Mouse (Mus musculus) hindbrain, embryonic 12.5 days (tissue): Measurements from ENCODE around the gene Rbpj. TPM values are rescaled to one million over a fixed set of nuclear protein-coding genes. Genes with fewer than 3 reads are reported as not detected.

Source experiments
- ATAC-seq: fragments of 200-750 bp; cut with Nextera tagmentation; 2 replicates; pipeline ENCODE4 v1.8.0; 2017; ENCODE audit warnings: moderate TSS enrichment; ENCODE audit not compliant: low FRiP score
- H3K27ac ChIP-seq: fragments of 300-500 bp; sonication (generic); 2 replicates; pipeline ENCODE4 v1.5.1; 2016; ENCODE audit warnings: mild to moderate bottlenecking
- H3K27me3 ChIP-seq: fragments of 300-500 bp; sonication (generic); 2 replicates; pipeline ENCODE4 v1.6.1; 2016; ENCODE audit warnings: mild to moderate bottlenecking
- H3K36me3 ChIP-seq: fragments of 300-500 bp; sonication (generic); 2 replicates; pipeline ENCODE4 v1.6.1; 2016; ENCODE audit warnings: mild to moderate bottlenecking
- H3K4me1 ChIP-seq: fragments of 300-500 bp; sonication (generic); 2 replicates; pipeline ENCODE4 v1.6.1; 2016
- H3K4me2 ChIP-seq: fragments of 300-500 bp; sonication (generic); replicated peaks from 2 replicates; pipeline ENCODE4 v1.6.1; 2016; ENCODE audit warnings: mild to moderate bottlenecking
- H3K4me3 ChIP-seq: fragments of 300-500 bp; sonication (generic); 2 replicates; pipeline ENCODE4 v1.5.1; 2016; ENCODE audit warnings: mild to moderate bottlenecking
- H3K9ac ChIP-seq: fragments of 300-500 bp; sonication (generic); 2 replicates; pipeline ENCODE4 v1.6.1; 2016; ENCODE audit warnings: mild to moderate bottlenecking, moderate library complexity
- H3K9me3 ChIP-seq: fragments of 300-500 bp; sonication (generic); replicated peaks from 2 replicates; pipeline ENCODE4 v1.6.1; 2016; ENCODE audit warnings: mild to moderate bottlenecking
- WGBS: fragments of 180-500 bp; shearing (Covaris S2); methylation state at CpG from one replicate; pipeline ENCODE4 v1.1.7; 2016; 5-methylcytosine and 5-hydroxymethylcytosine counted together
- polyA plus RNA-seq: library from polyadenylated mRNA; unstranded; fragments of >200 nt; fragmentation: Nextera tagmentation; extraction: Ambion mirVana; gene quantifications from 2 replicates; pipeline ENCODE4 v1.2.1, GENCODE M21; 2016

The Rbpj gene
- polyA plus RNA-seq, 1 experiment from 2014 or later: 58.8 TPM

DNA sequence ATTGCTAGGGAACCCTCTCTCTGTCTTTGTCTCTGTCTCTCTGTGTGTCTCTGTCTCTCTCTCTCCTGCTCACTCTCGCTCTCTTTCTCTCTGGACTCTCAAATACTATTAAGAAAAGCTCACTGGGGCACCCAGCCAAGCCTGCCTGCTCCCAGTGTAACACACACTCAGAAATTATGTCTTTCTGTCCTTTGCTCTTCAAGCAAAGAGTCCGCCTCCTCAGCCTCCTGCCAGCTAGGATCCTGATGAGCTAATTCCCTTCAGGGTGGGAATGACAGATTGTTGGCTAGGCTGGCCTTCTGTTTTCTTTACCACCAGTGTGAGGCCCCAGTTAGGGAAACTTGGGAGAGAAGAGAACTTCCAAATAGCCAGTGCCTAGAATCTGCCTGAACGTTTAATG is 57.1 kb downstream of the Rbpj start:
- Histone ChIP-seq H3K27ac (no peak overlapping the region; the same call in 1 of the 2 replicates), H3K9me3 (no peaks in the 10 kb centered on the region), H3K4me2 (no peak overlapping the region), H3K27me3 (no peaks in the 10 kb centered on the region), H3K9ac (no peak overlapping the region), H3K4me1 (peaks cover 21% of the 10 kb centered on the region), H3K36me3 (no peaks in the 10 kb centered on the region), H3K4me3 (no peak overlapping the region)
- ATAC-seq: peak; percentile 38; the same call in 1 of the 2 replicates
- WGBS: 46% methylated on average over 3 of the region's 3 CpGs

DNA sequence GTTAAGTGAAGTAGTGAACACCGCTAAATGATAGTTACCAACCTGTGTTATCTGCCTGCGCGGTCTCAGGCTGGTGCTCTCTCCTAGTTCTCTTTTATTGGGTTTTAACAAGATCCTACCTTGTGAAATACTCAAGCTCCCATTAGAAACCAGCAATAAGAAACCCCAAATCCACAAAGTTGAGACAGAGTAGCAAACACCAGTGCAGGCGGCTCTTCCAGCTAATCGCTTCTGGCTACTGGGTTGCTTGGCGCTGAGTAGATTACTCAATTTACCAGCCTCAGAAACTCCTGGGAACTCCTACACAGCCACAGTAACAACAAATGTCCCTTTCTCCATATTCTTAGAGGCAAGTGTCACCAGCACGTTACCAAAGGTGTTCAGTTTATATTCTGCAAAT is 58.2 kb downstream of the Rbpj start:
- Histone ChIP-seq H3K9ac (no peak overlapping the region), H3K27ac (no peak overlapping the region), H3K9me3 (no peaks in the 10 kb centered on the region), H3K4me2 (no peak overlapping the region), H3K36me3 (no peaks in the 10 kb centered on the region), H3K4me3 (no peak overlapping the region), H3K4me1 (peaks cover 21% of the 10 kb centered on the region), H3K27me3 (no peaks in the 10 kb centered on the region)
- ATAC-seq: no peak
- 96% methylated on average over 7 of the region's 7 CpGs for WGBS

DNA sequence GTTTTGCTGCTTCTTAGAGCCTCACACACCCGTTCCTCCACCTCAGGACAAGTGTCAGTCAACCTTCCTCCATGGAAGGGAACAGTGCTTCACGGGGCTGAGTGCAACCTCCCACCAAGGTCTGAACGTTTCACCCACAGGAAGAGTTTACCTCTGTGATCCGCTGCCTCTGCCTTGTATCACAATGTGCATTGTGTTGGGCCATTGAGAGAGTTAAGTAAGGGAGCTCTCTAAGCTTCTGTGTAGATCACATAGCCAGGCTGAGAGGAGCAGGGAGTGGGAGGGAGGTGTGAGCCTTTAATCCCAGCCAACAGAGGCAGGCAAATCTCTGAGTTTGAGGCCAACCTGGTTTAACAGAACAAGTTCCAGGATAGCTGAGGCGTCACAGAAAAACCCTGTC is 58.9 kb downstream of the Rbpj start:
- ATAC-seq: no peak
- Histone ChIP-seq H3K9ac (no peak overlapping the region), H3K4me1 (peaks cover 21% of the 10 kb centered on the region), H3K4me3 (no peak overlapping the region), H3K27me3 (no peaks in the 10 kb centered on the region), H3K9me3 (no peaks in the 10 kb centered on the region), H3K4me2 (no peak overlapping the region), H3K36me3 (no peaks in the 10 kb centered on the region), H3K27ac (0 out of 2 replicates have a peak overlapping the region, but pooled peaks have one; percentile 14)
- 52% methylated on average over 5 of the region's 5 CpGs for WGBS

DNA sequence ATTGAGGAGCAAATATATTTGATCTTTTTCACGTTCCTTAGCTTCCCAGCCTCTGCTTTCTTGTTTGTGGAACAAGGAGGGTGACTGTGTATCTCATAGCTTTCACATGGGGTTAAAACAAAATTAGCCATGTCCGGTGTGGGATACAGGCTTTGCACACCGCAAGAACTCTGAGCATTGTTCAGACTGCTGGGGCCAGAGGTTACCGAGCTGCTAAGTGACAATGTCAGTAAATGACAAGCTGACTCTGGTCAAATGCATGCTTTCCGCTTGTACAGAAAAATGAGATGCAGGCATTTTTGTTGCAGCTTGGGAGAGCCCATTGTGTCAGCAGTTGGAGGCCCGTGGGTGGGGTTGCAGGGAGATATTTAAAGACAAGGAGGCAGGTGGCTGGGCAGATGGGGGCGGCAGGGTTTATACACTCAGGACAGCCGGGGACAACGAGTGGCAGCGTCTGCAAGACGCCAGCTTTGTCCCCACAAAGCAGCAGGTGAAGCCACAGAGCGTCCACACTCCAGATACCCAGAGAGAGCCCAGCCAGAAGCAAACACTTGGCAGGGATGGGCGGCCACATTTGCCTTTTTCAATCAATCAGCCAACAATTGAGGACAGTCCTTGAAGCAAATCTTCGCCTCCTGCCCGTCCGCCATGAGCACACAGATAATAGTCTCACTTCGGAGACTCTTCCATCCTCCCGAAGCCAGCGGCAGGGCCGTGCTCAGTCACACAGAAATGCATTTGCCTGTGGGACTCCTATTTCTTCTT is 59.5 kb downstream of the Rbpj start:
- no peak overlapping the region for H3K9ac ChIP-seq
- H3K4me3 ChIP-seq: 0 out of 2 replicates have a peak overlapping the region, but pooled peaks have one; percentile 2
- H3K9me3 ChIP-seq: no peaks in the 10 kb centered on the region
- peak overlapping the region; percentile 14 for H3K27ac ChIP-seq
- no peaks in the 10 kb centered on the region for H3K27me3 ChIP-seq
- peaks cover 21% of the 10 kb centered on the region for H3K4me1 ChIP-seq
- 14% methylated on average over 20 of the region's 20 CpGs for WGBS
- peak; percentile 91 for ATAC-seq
- peak overlapping the region; percentile 39 for H3K4me2 ChIP-seq
- H3K36me3 ChIP-seq: no peaks in the 10 kb centered on the region

DNA sequence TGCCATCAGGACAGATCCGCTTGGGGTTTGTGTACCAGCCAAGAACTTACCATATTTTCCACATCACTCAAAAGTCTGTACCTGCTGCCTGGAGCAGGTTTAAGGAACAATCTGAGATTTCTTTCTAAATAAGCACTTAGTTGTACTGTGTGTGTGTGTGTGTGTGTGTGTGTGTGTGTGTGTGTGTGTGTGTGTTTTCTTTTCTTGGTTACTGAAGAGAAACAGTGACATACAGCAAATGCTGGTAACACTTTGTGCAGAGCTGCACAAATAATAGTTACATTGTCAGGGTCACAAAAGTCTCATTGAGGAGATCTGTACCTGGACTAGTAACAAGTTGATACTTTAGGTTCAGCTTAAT is 60.1 kb downstream of the Rbpj start:
- no peaks in the 10 kb centered on the region for H3K9me3 ChIP-seq
- no peak overlapping the region for H3K9ac ChIP-seq
- peak overlapping the region; percentile 39 for H3K4me2 ChIP-seq
- 44% methylated on average over 1 of the region's 1 CpGs for WGBS
- no peak for ATAC-seq
- peaks cover 21% of the 10 kb centered on the region for H3K4me1 ChIP-seq
- 0 out of 2 replicates have a peak overlapping the region, but pooled peaks have one; percentile 14 for H3K27ac ChIP-seq
- no peaks in the 10 kb centered on the region for H3K36me3 ChIP-seq
- no peaks in the 10 kb centered on the region for H3K27me3 ChIP-seq
- H3K4me3 ChIP-seq: 0 out of 2 replicates have a peak overlapping the region, but pooled peaks have one; percentile 2

DNA sequence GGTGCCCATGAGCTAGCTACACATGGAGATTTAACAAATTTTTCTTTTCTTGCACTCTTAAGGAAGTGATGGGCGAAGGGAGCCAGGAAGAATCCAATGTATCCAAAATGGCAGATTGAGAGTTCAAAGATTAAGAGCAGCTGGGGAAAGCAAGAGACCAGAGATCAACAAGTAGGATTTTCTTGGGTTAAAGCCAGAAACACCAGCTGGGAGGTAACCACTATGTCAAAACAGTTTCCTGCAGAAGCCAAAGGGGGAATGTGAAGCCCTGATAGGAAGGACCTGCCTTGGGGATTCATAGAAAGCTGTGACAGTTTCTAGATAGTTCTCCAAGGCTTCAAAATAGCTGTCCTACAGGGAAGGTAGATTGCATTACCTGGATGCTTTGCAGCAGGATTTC is 63.9 kb downstream of the Rbpj start:
- H3K36me3 ChIP-seq: no peaks in the 10 kb centered on the region
- H3K4me3 ChIP-seq: no peak overlapping the region
- H3K4me1 ChIP-seq: peaks cover 10% of the 10 kb centered on the region; the same call in 1 of the 2 replicates
- H3K27me3 ChIP-seq: no peaks in the 10 kb centered on the region
- no peak overlapping the region for H3K4me2 ChIP-seq
- H3K9ac ChIP-seq: no peak overlapping the region
- WGBS: 86% methylated on average over 1 of the region's 1 CpGs
- no peak overlapping the region for H3K27ac ChIP-seq
- H3K9me3 ChIP-seq: no peaks in the 10 kb centered on the region
- ATAC-seq: no peak

DNA sequence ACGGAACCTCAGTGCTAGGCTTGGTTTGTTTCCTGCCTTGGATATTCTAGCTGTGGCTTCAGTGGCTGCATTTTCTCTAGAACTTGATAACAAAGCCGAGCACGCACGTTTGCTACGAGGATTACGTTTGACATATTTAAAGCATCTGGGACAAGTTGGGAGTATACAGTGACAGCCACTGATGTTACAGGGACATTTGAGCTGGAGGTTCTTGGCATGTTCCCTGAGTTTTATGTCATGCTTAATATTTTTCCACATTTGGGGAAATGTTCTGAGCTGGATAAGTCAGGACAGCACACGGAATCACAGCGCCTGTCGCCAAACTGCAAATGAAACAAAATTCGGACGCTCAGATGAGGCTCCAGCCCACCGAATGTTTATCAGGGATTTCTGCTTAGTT is 69.1 kb downstream of the Rbpj start:
- Histone ChIP-seq H3K9ac (no peak overlapping the region), H3K27me3 (no peaks in the 10 kb centered on the region), H3K4me3 (no peak overlapping the region), H3K9me3 (no peaks in the 10 kb centered on the region), H3K4me2 (no peak overlapping the region), H3K27ac (no peak overlapping the region), H3K36me3 (no peaks in the 10 kb centered on the region), H3K4me1 (no peaks in the 10 kb centered on the region)
- 85% methylated on average over 12 of the region's 12 CpGs for WGBS
- ATAC-seq: no peak

DNA sequence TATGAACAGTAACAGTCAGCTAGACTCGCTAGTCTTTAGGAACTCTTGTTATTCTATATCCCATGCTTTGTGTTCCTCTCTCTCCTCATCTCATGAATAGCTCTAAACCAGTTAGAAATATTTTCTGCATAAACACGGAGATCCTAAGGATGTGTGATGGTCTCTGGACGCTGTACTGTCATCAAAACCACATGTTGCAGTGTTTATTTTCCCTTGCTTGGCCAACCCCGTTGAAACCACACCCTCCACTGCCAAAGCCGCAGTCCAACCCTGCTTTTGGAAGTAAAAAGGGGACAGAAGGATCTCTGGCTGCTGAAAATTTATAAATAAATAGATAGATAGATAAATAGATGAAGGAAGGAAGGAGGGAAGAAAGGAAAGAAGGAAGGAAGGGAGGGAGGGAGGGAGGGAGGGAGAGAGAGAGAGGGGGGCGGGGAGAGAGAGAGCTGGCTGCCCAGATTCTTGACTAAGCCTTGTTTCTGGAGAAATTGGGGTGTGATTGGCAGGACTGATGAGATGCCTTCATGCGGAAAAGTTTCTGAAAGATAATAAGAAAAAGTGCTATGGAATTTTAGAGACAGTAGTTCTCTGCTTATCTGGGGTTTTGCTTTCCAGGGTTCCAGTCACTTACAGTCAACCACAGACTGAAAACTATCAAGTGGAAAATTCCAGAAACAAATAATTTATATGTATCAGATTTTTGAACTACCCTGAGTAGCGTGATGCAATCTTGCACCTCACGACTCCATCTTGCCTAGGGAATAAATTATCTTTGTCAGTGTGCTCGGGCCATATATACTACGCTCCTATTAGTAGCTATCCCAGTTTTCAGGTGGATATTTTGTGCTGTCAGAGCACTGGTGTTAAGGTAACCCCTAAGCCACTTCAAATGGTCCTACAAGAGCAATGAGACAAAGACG is 70.9 kb downstream of the Rbpj start:
- no peak overlapping the region for H3K4me3 ChIP-seq
- no peak for ATAC-seq

DNA sequence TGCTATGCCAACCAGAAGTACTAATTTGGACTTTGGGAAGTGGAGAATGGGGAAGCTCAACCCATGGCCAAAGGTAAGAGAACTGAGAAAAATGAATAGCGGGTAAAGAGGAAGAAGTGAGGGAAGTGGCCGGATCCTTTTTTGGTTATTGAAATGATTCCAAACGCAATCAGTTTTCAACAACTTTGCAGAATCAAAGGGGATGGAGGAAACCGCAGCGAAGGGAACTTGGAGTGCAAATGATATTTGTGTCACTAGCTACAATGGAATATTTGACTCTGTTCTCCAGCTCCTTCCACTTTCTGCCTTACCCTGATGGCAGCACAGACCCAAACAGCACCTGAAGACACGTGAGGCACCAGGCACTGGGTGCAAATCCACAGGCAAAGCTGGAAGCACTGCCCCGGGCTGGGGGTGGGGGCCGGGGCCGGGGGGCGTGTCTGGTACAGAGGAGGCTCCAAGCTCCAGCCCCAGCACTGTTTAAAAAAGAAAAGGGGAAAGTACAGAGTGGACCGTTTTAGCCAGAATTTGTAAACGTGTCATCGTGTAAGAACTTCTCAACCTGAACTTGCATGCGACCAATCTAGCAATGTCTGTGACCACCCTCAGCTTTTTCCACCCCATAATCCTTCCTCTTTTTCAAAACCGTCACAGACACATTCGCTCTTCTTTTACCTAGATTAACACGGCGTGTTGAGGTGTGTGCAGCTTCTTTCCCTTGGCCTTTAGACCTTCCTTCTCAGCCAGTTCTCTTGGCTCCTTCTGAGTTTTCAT is 74.1 kb downstream of the Rbpj start:
- no peak overlapping the region for H3K9ac ChIP-seq
- H3K36me3 ChIP-seq: no peaks in the 10 kb centered on the region
- H3K9me3 ChIP-seq: no peaks in the 10 kb centered on the region
- no peaks in the 10 kb centered on the region for H3K4me1 ChIP-seq
- no peak overlapping the region for H3K27ac ChIP-seq
- 86% methylated on average over 18 of the region's 18 CpGs for WGBS
- H3K4me2 ChIP-seq: no peak overlapping the region
- H3K27me3 ChIP-seq: no peaks in the 10 kb centered on the region
- ATAC-seq: no peak
- H3K4me3 ChIP-seq: no peak overlapping the region

More for the DNA sequence above, 70.9 kb downstream of the Rbpj start:
- no peak overlapping the region for H3K27ac ChIP-seq
- H3K4me1 ChIP-seq: no peaks in the 10 kb centered on the region
- no peak overlapping the region for H3K4me2 ChIP-seq
- no peaks in the 10 kb centered on the region for H3K27me3 ChIP-seq
- H3K9ac ChIP-seq: no peak overlapping the region
- H3K9me3 ChIP-seq: no peaks in the 10 kb centered on the region
- WGBS: 79% methylated on average over 12 of the region's 12 CpGs
- no peaks in the 10 kb centered on the region for H3K36me3 ChIP-seq

DNA sequence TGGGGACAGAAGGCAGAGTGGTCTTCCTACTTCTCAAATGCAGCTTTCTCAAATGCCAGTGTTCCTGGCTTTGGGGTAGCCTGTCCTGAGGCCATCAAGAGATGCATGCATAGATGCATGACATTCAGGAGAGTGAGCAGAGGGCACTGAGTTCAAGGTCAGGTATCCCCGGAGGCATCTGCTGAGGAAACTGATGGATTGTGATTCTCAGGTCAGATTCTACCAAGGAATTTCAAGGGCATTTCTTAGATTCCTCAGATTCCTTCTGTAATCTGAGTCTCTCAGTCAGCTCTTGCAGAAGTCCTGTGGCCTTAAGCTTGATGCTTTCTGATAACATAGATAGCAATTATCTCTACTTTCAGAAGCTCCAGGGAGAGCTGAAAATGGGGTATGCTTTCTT is 76.1 kb downstream of the Rbpj start:
- Histone ChIP-seq H3K27ac (no peak overlapping the region), H3K4me3 (no peak overlapping the region), H3K9me3 (no peaks in the 10 kb centered on the region), H3K4me1 (no peaks in the 10 kb centered on the region), H3K36me3 (no peaks in the 10 kb centered on the region), H3K27me3 (no peaks in the 10 kb centered on the region), H3K4me2 (no peak overlapping the region), H3K9ac (no peak overlapping the region)
- ATAC-seq: no peak
- WGBS: 65% methylated on average over 1 of the region's 1 CpGs

DNA sequence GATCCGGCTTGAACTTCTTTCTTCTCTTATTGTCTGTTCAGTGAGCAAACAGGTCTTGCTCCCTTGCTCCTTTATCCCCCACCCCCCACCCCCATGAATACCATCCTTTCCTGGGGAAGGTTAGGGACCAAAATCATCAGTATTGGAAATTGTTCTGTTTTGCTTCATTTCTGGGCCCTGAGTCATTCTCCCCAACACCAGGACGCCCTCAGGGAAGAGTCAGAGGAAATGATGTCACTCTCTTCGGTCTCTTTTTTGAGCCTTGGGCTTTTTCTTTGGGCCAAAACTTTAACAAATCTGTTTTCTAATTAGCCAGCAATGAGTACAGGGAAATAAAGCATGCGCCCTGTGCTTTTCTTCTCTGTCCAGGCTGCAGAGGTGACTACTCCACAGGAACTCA is 77.4 kb downstream of the Rbpj start:
- WGBS: 85% methylated on average over 4 of the region's 4 CpGs
- Histone ChIP-seq H3K27ac (no peak overlapping the region), H3K36me3 (no peaks in the 10 kb centered on the region), H3K9ac (no peak overlapping the region), H3K27me3 (no peaks in the 10 kb centered on the region), H3K4me3 (no peak overlapping the region), H3K4me2 (no peak overlapping the region), H3K4me1 (no peaks in the 10 kb centered on the region), H3K9me3 (no peaks in the 10 kb centered on the region)
- no peak for ATAC-seq

DNA sequence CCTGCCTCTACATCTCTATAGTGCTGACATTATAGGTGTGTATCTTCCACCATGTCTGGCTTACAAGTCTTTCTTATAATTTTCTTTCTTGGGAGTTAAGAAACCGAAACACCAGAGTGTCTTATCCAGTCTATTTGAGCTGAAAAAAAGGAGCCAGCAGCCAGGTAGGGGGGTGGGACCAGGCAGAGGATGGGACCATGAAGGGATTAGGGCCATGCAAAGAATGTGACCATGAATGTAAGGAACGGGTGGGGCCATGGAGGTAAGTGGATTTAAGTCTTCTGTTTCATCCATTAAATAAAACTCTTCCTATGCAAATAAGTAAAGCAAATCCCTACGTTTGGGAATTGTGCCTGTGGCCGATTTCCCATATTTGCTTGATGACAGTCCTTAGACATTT is 78.0 kb downstream of the Rbpj start:
- Histone ChIP-seq H3K27ac (no peak overlapping the region), H3K4me1 (no peaks in the 10 kb centered on the region), H3K36me3 (no peaks in the 10 kb centered on the region), H3K9ac (no peak overlapping the region), H3K4me3 (no peak overlapping the region), H3K9me3 (no peaks in the 10 kb centered on the region), H3K4me2 (no peak overlapping the region), H3K27me3 (no peaks in the 10 kb centered on the region)
- ATAC-seq: no peak
- WGBS: 78% methylated on average over 4 of the region's 4 CpGs
